9 mouse cellular contexts compared by ENCODE assay signal in the genomic region with DNA sequence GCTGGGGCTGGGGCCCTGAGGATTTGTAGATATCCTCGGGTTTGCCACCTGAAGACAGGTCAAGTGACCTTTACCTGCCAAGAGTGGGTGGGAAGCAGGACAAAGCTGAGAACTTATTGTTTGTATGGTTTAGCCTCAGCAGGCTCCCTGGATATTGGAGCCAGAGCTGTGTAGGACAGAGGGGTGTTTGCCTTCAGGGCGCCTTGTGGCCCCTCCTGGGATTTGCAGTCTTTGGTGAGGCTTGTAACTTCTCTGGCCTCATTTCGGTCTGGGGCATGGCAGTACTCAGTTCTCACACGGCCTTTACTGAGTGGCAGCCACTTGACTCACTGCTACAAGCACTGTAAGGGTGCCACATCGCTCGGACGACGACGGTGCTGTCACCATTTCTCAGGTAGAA.
A peak's percentile ranks its signal among the peaks of the same experiment; 100 is the strongest.
DNase-seq lines count a peak whose midpoint lies in the region; ATAC-seq and TF ChIP-seq lines count a peak whose summit lies in the region.
"Had no signal": no experiment of that assay in that cellular context is flagged by ENCODE, and none has a peak within 500 bp of the region (broad histone marks: within the 10 kb centered on the region; RNA-seq: fewer than 3 reads in every experiment).

No protein-coding gene starts in this region.

- H3K4me1 ChIP-seq in heart, embryonic 13.5 days = peaks cover 11% of the 10 kb centered on the region
- no peaks in the 10 kb centered on the region for H3K4me1 ChIP-seq in ES-Bruce4 (ENCODE audit: control insufficient read depth, insufficient read depth, low read length)
- peaks cover 18% of the 10 kb centered on the region for H3K4me1 ChIP-seq in forebrain, embryonic 15.5 days
- peaks cover 9% of the 10 kb centered on the region for H3K4me1 ChIP-seq in liver, embryonic 13.5 days (replicated peaks)

- no peak for DNase-seq in heart, postnatal 4 days
- DNase-seq in liver, embryonic 13.5 days = no peak
- no peak for DNase-seq in frontal cortex, postnatal 36 days (ENCODE audit: low spot score in 2 of 2)
- DNase-seq in spleen, postnatal 4 days (ENCODE audit: low spot score in 2 of 2) = no peak
- DNase-seq: adrenal gland, adult 8-10 months had no signal

- peak overlapping the region; percentile 81 for H3K4me2 ChIP-seq in heart, embryonic 13.5 days
- peak overlapping the region; percentile 88 for H3K4me2 ChIP-seq in forebrain, embryonic 15.5 days (replicated peaks)
- H3K4me2 ChIP-seq in liver, embryonic 13.5 days = no peak overlapping the region

- peak overlapping the region; percentile 45 for H3K4me3 ChIP-seq in heart, embryonic 13.5 days
- peak overlapping the region; percentile 3; the same call in 1 of the 2 replicates for H3K4me3 ChIP-seq in ES-Bruce4 (ENCODE audit: low read depth, low read length)
- H3K4me3 ChIP-seq in forebrain, embryonic 15.5 days = peak overlapping the region; percentile 42
- H3K4me3 ChIP-seq in liver, embryonic 13.5 days (replicated peaks) = no peak overlapping the region

- no peak for ATAC-seq in heart, embryonic 13.5 days (ENCODE audit: extremely low read depth, insufficient number of reproducible peaks, low FRiP score, low TSS enrichment)
- ATAC-seq in forebrain, embryonic 15.5 days (replicated peaks) = peak; percentile 43
- peak; percentile 7; the same call in 1 of the 2 replicates for ATAC-seq in liver, embryonic 13.5 days (ENCODE audit: low read depth)
- ATAC-seq in activated CD4-positive, CD25-positive, alpha-beta regulatory T cell, adult 4 months = no peak

- no peak overlapping the region for H3K27ac ChIP-seq in heart, embryonic 13.5 days (replicated peaks)
- H3K27ac ChIP-seq in ES-Bruce4 (ENCODE audit: insufficient read depth, low read length) = peak overlapping the region; percentile 79
- 0 out of 2 replicates have a peak overlapping the region, but pooled peaks have one; percentile 82 for H3K27ac ChIP-seq in forebrain, embryonic 15.5 days (replicated peaks)
- no peak overlapping the region for H3K27ac ChIP-seq in liver, embryonic 13.5 days

- H3K9me3 ChIP-seq in heart, embryonic 13.5 days = no peaks in the 10 kb centered on the region
- peaks cover 3% of the 10 kb centered on the region for H3K9me3 ChIP-seq in ES-Bruce4 (replicated peaks; ENCODE audit: control insufficient read depth, insufficient read depth, low read length, poor library complexity, severe bottlenecking)
- no peaks in the 10 kb centered on the region for H3K9me3 ChIP-seq in forebrain, embryonic 15.5 days
- H3K9me3 ChIP-seq in liver, embryonic 13.5 days (replicated peaks) = no peaks in the 10 kb centered on the region

- 31% methylated on average over 9 of the region's 9 CpGs for WGBS in heart, embryonic 13.5 days
- 25% methylated on average over 9 of the region's 9 CpGs for WGBS in forebrain, embryonic 15.5 days
- 39% methylated on average over 9 of the region's 9 CpGs for WGBS in liver, embryonic 13.5 days (ENCODE audit: insufficient replicate concordance)

- peaks cover 3% of the 10 kb centered on the region; the same call in 1 of the 2 replicates for H3K27me3 ChIP-seq in heart, embryonic 13.5 days (replicated peaks)
- H3K27me3 ChIP-seq in ES-Bruce4 (ENCODE audit: control insufficient read depth, insufficient read depth, low read length, poor library complexity, severe bottlenecking) = no peaks in the 10 kb centered on the region
- H3K27me3 ChIP-seq in forebrain, embryonic 15.5 days = no peaks in the 10 kb centered on the region
- peaks cover 27% of the 10 kb centered on the region for H3K27me3 ChIP-seq in liver, embryonic 13.5 days

- peak overlapping the region; percentile 69; the same call in 1 of the 2 replicates for H3K9ac ChIP-seq in heart, embryonic 13.5 days
- H3K9ac ChIP-seq in ES-Bruce4 (ENCODE audit: low read depth, poor library complexity, severe bottlenecking) = peak overlapping the region; percentile 19
- no peak overlapping the region for H3K9ac ChIP-seq in forebrain, embryonic 15.5 days (replicated peaks)
- no peak overlapping the region for H3K9ac ChIP-seq in liver, embryonic 13.5 days

- TF ChIP-seq EP300 in ES-Bruce4 (IDR thresholded peaks at IDR 0.05; ENCODE audit: insufficient read depth, low read depth, low read length) = no peak

- no peak for TF ChIP-seq POLR2A in ES-Bruce4 (IDR thresholded peaks at IDR 0.05; ENCODE audit: insufficient read depth, low read length)

- no peaks in the 10 kb centered on the region for H3K36me3 ChIP-seq in heart, embryonic 13.5 days
- H3K36me3 ChIP-seq in ES-Bruce4 (ENCODE audit: control insufficient read depth, insufficient read depth, low read length, poor library complexity, severe bottlenecking) = no peaks in the 10 kb centered on the region
- H3K36me3 ChIP-seq in forebrain, embryonic 15.5 days = no peaks in the 10 kb centered on the region
- H3K36me3 ChIP-seq in liver, embryonic 13.5 days = no peaks in the 10 kb centered on the region

- TF ChIP-seq CTCF in ES-Bruce4 (IDR thresholded peaks at IDR 0.05; ENCODE audit: low read depth, low read length) = no peak

Comparison
In these comparisons a context has a peak if more than half of its experiments do, and no peak if none do; other contexts are left out.
1. ATAC-seq: peak in forebrain, embryonic 15.5 days (single experiment) and liver, embryonic 13.5 days (single experiment); none in heart, embryonic 13.5 days (single experiment) and activated CD4-positive, CD25-positive, alpha-beta regulatory T cell, adult 4 months (single experiment).
2. H3K27ac ChIP-seq: peak in ES-Bruce4 (single experiment) and forebrain, embryonic 15.5 days (single experiment); none in heart, embryonic 13.5 days (single experiment) and liver, embryonic 13.5 days (single experiment).
3. H3K9ac ChIP-seq: peak in heart, embryonic 13.5 days (single experiment) and ES-Bruce4 (single experiment); none in forebrain, embryonic 15.5 days (single experiment) and liver, embryonic 13.5 days (single experiment).